Mouse (Mus musculus) G1E (cell line): ENCODE data around the gene Gtf2h5.

ENCODE experiments used
- CTCF ChIP-seq: IDR thresholded peaks from 2 replicates; pipeline ENCODE4 v1.5.1; 2012; ENCODE audit warnings: low read depth, low read length, inconsistent platforms, mixed read lengths
- POLR2AphosphoS5 ChIP-seq: IDR thresholded peaks from 2 replicates; pipeline ENCODE4 v1.6.1; 2012; ENCODE audit warnings: low read depth, low read length, inconsistent platforms; ENCODE audit not compliant: insufficient replicate concordance
- TAL1 ChIP-seq: conservative IDR thresholded peaks from 2 replicates; pipeline ENCODE4 v1.6.1; 2012; ENCODE audit warnings: low read depth, low read length, inconsistent platforms, mixed read lengths

- TF ChIP-seq CTCF = no peak
- no peak for TF ChIP-seq TAL1
- TF ChIP-seq POLR2AphosphoS5 = no peak
These were observed 51.5 kb downstream of the Gtf2h5 start for GRCm38 (mm10) chr17:6131083-6131482.
